Mouse (Mus musculus) limb, embryonic 11.5 days (tissue): Measurements from ENCODE around the gene Hpd. TPM values are rescaled to one million over a fixed set of nuclear protein-coding genes. Genes with fewer than 3 reads are reported as not detected.
"Not testable (repeated sequence)": the region's sequence is repeated elsewhere in the genome, so short reads cannot be mapped to it uniquely, and the experiment has no call there.

ENCODE experiments used
- ATAC-seq: fragments of 200-750 bp; cut with Nextera tagmentation; 2 replicates; pipeline ENCODE4 v1.8.0; 2017; ENCODE audit warnings: low read depth; ENCODE audit not compliant: insufficient number of reproducible peaks, low FRiP score, low TSS enrichment
- DNase-seq: peaks from one replicate; pipeline ENCODE4 v3.0.0-alpha.2; 2015; ENCODE audit warnings: low spot score
- H3K27ac ChIP-seq: fragments of 300-500 bp; sonication (generic); replicated peaks from 2 replicates; pipeline ENCODE4 v1.5.1; 2014; ENCODE audit warnings: low read depth, mild to moderate bottlenecking, low read length
- H3K27me3 ChIP-seq: fragments of 300-500 bp; sonication (generic); 2 replicates; pipeline ENCODE4 v1.6.1; 2014; ENCODE audit warnings: mild to moderate bottlenecking, low read length, mixed read lengths; ENCODE audit not compliant: control insufficient read depth, insufficient read depth
- H3K36me3 ChIP-seq: fragments of 300-500 bp; sonication (generic); 2 replicates; pipeline ENCODE4 v1.6.1; 2014; ENCODE audit warnings: mild to moderate bottlenecking, low read length, moderate library complexity, mixed read lengths; ENCODE audit not compliant: control insufficient read depth, insufficient read depth
- H3K4me1 ChIP-seq: fragments of 300-500 bp; sonication (generic); 2 replicates; pipeline ENCODE4 v1.6.1; 2014; ENCODE audit warnings: low read length, mixed read lengths; ENCODE audit not compliant: control insufficient read depth, insufficient read depth
- H3K4me2 ChIP-seq: fragments of 300-500 bp; sonication (generic); 2 replicates; pipeline ENCODE4 v1.6.1; 2014; ENCODE audit warnings: low read depth, mild to moderate bottlenecking, moderate library complexity; ENCODE audit not compliant: severe bottlenecking
- H3K4me3 ChIP-seq: fragments of 300-500 bp; sonication (generic); 2 replicates; pipeline ENCODE4 v1.5.1; 2014; ENCODE audit warnings: low read depth, low read length
- H3K9ac ChIP-seq: fragments of 300-500 bp; sonication (generic); 2 replicates; pipeline ENCODE4 v1.6.1; 2014; ENCODE audit warnings: mild to moderate bottlenecking, low read length
- H3K9me3 ChIP-seq: fragments of 300-500 bp; sonication (generic); 2 replicates; pipeline ENCODE4 v1.6.1; 2016; ENCODE audit warnings: low read length; ENCODE audit not compliant: control insufficient read depth
- WGBS: fragments of 180-500 bp; shearing (Covaris S2); extraction: QIAGEN DNeasy Blood & Tissue Kit; methylation state at CpG from one replicate; pipeline ENCODE4 v1.1.7; 2014; 5-methylcytosine and 5-hydroxymethylcytosine counted together
- polyA plus RNA-seq: library from polyadenylated mRNA; unstranded; fragments of >200 nt; fragmentation: Nextera tagmentation; extraction: Ambion mirVana; gene quantifications from 2 replicates; pipeline ENCODE4 v1.2.1, GENCODE M21; 2014

Gene Hpd
- polyA plus RNA-seq, 1 experiment from 2014 or later = not detected

DNA sequence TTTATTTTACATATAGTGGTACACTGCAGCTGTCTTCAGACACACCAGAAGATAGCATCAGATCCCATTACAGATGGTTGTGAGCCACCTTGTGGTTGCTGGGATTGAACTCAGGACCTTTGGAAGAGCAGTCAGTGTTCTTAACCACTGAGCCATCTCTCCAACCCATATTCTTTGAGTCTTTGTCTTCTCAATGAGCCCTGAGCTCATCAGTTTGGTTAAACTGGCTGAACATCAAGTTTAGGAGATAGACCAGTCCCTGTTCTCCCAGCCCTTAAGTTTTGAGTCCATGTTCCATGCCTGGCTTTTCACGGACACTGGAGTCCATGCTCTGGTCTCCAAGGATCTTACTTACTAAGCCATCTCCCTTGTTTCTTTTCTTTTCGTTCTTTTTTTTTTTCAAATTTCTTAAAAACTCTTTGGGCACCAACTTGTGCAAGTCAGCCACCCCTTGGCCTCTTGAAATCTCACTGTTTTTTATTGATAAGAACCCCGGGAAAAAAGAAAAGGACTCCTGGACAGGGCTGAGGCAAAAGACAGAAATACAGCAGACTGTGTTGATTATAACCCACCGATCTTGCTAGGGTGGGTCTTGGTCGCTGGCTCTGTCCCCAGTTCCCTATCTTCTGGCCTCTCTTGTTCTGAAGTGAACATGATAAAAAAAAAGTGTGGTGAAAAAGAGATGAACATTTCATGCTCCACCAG, 40.0 kb upstream of the Hpd start:
- not testable (repeated sequence) for H3K36me3 ChIP-seq, H3K4me1 ChIP-seq, H3K9ac ChIP-seq, H3K27ac ChIP-seq, H3K9me3 ChIP-seq, H3K27me3 ChIP-seq, DNase-seq, H3K4me2 ChIP-seq, ATAC-seq, H3K4me3 ChIP-seq
- 74% methylated on average over 3 of the region's 5 CpGs for WGBS

DNA sequence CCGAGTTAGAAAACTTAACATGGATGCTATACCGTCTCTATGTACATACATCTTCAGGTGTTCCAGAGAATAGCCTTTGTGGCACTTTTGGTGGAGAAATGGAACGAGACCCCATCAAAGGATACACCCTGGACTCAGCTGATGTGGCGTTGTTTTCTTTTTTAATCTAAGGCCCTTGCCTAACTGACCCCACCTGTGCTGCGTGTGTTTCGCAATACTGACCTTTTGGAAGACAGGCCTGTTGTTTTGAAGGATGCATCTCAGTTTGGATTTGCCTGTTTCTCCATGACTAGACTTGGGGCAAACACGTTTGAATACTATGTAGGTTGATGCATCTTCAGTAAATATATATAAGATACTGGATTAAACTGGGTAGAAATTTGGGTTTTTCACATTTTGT, 21.1 kb upstream of the Hpd start:
- 87% methylated on average over 7 of the region's 7 CpGs for WGBS
- not testable (repeated sequence) for H3K4me1 ChIP-seq, H3K9me3 ChIP-seq, H3K27ac ChIP-seq, H3K36me3 ChIP-seq, DNase-seq, H3K9ac ChIP-seq, H3K4me3 ChIP-seq, ATAC-seq, H3K27me3 ChIP-seq, H3K4me2 ChIP-seq

DNA sequence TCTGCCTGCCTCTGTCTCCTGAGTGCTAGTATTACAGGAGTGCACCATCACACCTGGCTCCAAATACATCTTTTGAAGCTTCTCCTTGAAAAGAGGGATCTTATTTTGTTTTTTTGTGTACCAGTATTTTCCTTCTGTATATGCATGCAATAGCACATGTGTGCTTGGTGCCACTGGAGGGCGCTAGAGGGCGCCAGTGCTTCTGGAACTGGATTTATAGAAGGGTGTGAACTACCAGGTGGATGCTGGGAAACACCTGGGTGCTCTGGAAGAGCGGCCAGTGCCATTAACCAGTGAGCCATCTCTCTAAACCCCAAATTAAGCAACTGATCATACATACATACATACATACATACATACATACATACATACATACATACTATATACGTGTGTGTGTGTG, 20.2 kb upstream of the Hpd start:
- H3K36me3 ChIP-seq, H3K27me3 ChIP-seq, H3K9me3 ChIP-seq, H3K4me1 ChIP-seq, H3K27ac ChIP-seq, H3K4me2 ChIP-seq, DNase-seq, H3K9ac ChIP-seq, H3K4me3 ChIP-seq, ATAC-seq: not testable (repeated sequence)
- 38% methylated on average over 4 of the region's 4 CpGs for WGBS

DNA sequence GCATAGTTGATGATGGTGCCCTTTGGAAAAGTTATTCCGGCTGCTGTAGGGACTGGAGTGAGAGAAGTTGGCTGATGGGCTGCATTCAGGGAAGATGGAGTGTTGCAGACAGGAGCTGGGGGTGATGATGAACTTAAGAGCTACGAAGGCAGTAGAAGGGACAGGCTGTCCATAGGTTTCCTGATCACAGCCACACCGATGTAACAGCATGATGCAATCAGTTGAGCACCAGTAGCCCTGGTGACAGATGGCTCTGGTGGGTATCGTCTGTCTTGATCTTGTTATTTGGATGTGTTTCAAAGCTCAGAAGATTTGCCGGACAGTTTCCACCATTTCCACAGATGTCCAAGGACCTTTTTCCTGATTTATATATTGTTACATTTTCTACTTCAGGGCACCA, 19.5 kb upstream of the Hpd start:
- Histone ChIP-seq H3K4me3 (no peak overlapping the region), H3K9ac (no peak overlapping the region), H3K27me3 (no peaks in the 10 kb centered on the region), H3K9me3 (no peaks in the 10 kb centered on the region), H3K4me2 (no peak overlapping the region), H3K4me1 (no peaks in the 10 kb centered on the region), H3K27ac (no peak overlapping the region), H3K36me3 (no peaks in the 10 kb centered on the region)
- DNase-seq (no peak), ATAC-seq (no peak)
- WGBS = 93% methylated on average over 5 of the region's 5 CpGs

DNA sequence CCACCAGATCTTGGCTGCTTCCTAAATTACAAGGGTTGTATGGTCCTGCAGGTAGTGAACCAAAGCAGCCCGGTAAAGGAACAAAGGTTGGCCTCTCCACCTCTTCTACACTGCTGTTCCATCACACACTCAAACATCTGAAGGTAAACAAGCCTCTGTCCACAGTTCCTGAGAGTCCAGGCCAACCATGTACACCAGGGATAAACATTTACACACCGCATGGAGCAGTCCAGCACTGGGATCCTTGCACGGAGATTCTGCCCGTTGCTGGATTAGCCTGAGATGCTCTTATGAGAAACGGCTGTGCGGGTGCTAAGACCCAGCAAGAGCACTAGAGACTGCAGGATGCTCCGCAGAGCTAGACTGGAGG, 19.0 kb upstream of the Hpd start:
- Histone ChIP-seq H3K4me2 (no peak overlapping the region), H3K9me3 (no peaks in the 10 kb centered on the region), H3K4me1 (no peaks in the 10 kb centered on the region), H3K27me3 (no peaks in the 10 kb centered on the region), H3K4me3 (no peak overlapping the region), H3K9ac (no peak overlapping the region), H3K36me3 (no peaks in the 10 kb centered on the region), H3K27ac (no peak overlapping the region)
- DNase-seq (no peak), ATAC-seq (no peak)
- 83% methylated on average over 7 of the region's 7 CpGs for WGBS

DNA sequence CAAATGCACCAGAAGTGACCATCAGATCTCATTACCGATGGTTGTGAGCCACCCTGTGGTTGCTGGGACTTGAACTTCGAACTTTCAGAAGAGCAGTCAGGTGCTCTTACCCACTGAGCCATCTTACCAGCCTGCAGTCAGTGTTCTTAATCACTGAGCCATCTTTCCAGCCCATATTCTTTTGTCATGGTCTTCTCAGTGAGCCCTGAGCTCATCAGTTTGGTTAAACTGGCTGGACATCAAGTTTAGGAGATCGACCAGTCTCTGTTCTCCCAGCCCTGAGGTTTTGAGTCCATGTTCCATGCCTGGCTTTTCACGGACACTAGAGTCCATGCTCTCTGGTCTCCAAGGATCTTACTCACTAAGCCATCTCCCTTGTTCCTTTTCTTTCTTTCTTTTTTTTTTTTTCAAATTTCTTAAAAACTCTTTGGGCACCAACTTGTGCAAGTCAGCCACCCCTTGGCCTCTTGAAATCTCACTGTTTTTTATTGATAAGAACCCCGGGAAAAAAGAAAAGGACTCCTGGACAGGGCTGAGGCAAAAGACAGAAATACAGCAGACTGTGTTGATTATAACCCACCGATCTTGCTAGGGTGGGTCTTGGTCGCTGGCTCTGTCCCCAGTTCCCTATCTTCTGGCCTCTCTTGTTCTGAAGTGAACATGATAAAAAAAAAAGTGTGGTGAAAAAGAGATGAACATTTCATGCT, 18.4 kb upstream of the Hpd start:
- not testable (repeated sequence) for H3K9me3 ChIP-seq, H3K4me2 ChIP-seq, DNase-seq, H3K4me1 ChIP-seq, H3K4me3 ChIP-seq, ATAC-seq, H3K27ac ChIP-seq, H3K36me3 ChIP-seq, H3K27me3 ChIP-seq, H3K9ac ChIP-seq
- 92% methylated on average over 5 of the region's 7 CpGs for WGBS

DNA sequence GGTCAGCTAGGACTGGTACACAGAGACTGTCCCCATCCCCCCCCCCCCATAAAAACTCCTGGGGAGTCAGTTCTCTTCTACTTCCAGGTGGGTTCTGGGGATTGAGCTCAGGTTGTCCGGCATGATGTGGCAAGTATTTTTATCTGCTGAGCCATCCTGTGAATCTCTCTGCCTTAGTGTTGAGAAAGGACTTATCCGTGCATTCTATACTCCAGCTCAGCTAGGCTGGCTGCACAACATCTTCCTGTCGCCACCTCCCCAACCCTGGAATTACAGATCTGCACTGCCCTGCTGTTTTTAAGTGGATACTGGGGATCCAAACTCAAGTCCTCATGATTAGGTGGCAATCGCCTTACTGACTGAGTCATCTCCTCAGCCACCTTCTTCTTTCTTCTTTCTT, 16.0 kb upstream of the Hpd start:
- no peak overlapping the region for H3K27ac ChIP-seq
- no peaks in the 10 kb centered on the region for H3K27me3 ChIP-seq
- H3K9ac ChIP-seq = no peak overlapping the region
- ATAC-seq (no peak), DNase-seq (no peak)
- H3K4me2 ChIP-seq = no peak overlapping the region
- no peak overlapping the region for H3K4me3 ChIP-seq
- 93% methylated on average over 4 of the region's 4 CpGs for WGBS
- no peaks in the 10 kb centered on the region for H3K9me3 ChIP-seq
- no peaks in the 10 kb centered on the region for H3K4me1 ChIP-seq
- H3K36me3 ChIP-seq = no peaks in the 10 kb centered on the region

DNA sequence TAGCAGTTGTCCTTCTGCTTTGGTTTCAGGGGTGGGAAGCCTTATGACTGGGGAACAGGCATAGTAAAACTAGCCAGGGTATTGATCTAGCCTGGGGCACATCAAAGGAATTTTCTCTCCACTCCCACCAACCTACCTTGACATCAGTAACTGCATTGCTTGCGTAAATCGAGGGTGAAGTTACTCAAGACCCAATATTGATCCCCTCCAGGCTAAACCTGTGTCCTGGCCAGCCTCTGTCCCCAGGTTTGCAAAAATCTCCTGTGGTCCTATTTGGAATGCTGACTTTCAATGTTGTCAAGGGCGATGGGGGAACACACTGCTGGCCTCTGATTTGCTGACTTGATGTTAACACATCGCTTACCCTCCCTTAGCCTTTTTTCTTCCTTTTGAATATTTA, 14.2 kb upstream of the Hpd start:
- Histone ChIP-seq H3K4me1 (no peaks in the 10 kb centered on the region), H3K27ac (no peak overlapping the region), H3K4me3 (no peak overlapping the region), H3K27me3 (no peaks in the 10 kb centered on the region), H3K9me3 (no peaks in the 10 kb centered on the region), H3K36me3 (no peaks in the 10 kb centered on the region), H3K9ac (no peak overlapping the region), H3K4me2 (no peak overlapping the region)
- WGBS = 75% methylated on average over 4 of the region's 4 CpGs
- no peak for DNase-seq
- ATAC-seq = no peak
